Mouse (Mus musculus): Measurements from ENCODE around the gene Uggt2. TPM values are rescaled to one million over a fixed set of nuclear protein-coding genes. Genes with fewer than 3 reads are reported as not detected.

Gene Uggt2
- total RNA-seq (2023): 1 to 10 TPM; 1.4 to 2.0 TPM

GRCm38 (mm10) chr14:119098851-119099569 is at the start of gene Uggt2:
Gene Uggt2, minus strand, starts transcription at chr14:119099430.

GRCm38 (mm10) chr14:119137906-119138785 is 38.9 kb upstream of the Uggt2 start, which contains the start of gene Hs6st3:
Gene Hs6st3, plus strand, starts transcription at chr14:119138341.

GRCm38 (mm10) chr14:118937533-118938492 is 161.4 kb downstream of the Uggt2 start, which contains the start of gene Dnajc3:
Gene Dnajc3, plus strand, starts transcription at chr14:118937976.

Other genes with a start within 250 kb of the Uggt2 start
- 10 to 100 TPM; 69.3 to 87.5 TPM for gene Dzip1, start 174.0 kb downstream of the Uggt2 start, total RNA-seq (2023)
- 10 to 100 TPM; 60.8 to 66.5 TPM for gene Dnajc3, start 161.5 kb downstream of the Uggt2 start, total RNA-seq (2023)
- under 1 TPM in 1 of 2 experiments, not detected in 1; 0.65 TPM for gene Hs6st3, start 38.9 kb upstream of the Uggt2 start, total RNA-seq (2023)

Data from T-cell, adult 66 days (primary cell).